Mouse (Mus musculus) v-Abl transformed pro-B cells (cell line): Measurements from ENCODE around the gene Pgbd5.

Experiments
- in situ Hi-C, 2 experiments: fragments of 400-800 bp; cut with MboI; formaldehyde crosslinking; loops; one replicate each; pipeline ENCODE4 v1.15.1; 2025; ENCODE audit not compliant: unreplicated experiment in 2 of 2

Gene Pgbd5

DNA sequence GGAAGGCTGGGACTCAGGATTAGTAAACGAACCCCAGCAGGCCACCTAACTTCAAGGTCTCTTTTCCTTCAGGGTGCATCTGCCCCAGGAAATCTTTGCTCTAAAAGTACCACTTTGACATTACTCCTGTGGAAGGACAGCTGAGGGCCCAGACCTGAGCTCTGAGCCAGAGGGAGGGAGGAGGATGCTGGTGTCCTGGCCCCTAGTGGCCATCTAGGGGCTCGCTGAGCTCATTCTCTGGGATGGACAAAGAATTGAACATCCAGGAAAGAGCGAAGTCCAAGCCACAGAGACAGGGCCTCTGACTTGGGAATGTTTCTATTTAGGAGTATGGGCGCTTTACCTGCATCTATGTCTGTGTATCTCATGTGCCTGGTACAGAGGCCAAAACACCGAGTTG, 87.8 kb downstream of the Pgbd5 start:
- in situ Hi-C loops: loop anchor here (5.0 to 10.0 kb wide), 2 partner anchors 299 to 527 kb away; no protein-coding TSS in a partner anchor

DNA sequence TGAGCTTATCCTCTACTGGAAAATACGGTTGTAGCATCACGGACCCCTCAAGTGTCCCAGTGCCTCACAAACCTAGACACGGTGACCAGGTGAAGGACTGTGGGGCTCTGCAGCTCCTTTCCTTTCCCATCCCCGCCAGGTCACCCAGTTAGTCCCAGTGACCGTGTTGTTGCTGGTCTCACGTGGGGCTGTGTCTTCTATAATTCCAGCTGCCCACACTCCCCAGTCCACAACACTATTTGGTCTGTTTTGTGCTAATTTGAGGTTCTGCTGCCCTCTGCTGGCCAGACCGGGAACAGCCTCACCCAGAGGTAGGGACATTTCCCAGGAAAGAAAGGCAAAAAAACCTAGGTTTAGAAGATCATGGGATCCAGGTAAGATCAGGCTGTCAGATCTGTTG, 89.8 kb downstream of the Pgbd5 start:
- in situ Hi-C loops: loop anchor here (5.0 to 10.0 kb wide), 4 partner anchors 57 to 525 kb away; partner anchors contain the start of gene Galnt2 (in 2 of the 2)

- in situ Hi-C loops: loop anchor here (5.0 kb wide), 2 partner anchors 56 to 116 kb away; partner anchors contain the start of gene Galnt2 (in 2 of the 2)
Observed at GRCm38 (mm10) chr8:124348087-124348486, 91.4 kb downstream of the Pgbd5 start.

DNA sequence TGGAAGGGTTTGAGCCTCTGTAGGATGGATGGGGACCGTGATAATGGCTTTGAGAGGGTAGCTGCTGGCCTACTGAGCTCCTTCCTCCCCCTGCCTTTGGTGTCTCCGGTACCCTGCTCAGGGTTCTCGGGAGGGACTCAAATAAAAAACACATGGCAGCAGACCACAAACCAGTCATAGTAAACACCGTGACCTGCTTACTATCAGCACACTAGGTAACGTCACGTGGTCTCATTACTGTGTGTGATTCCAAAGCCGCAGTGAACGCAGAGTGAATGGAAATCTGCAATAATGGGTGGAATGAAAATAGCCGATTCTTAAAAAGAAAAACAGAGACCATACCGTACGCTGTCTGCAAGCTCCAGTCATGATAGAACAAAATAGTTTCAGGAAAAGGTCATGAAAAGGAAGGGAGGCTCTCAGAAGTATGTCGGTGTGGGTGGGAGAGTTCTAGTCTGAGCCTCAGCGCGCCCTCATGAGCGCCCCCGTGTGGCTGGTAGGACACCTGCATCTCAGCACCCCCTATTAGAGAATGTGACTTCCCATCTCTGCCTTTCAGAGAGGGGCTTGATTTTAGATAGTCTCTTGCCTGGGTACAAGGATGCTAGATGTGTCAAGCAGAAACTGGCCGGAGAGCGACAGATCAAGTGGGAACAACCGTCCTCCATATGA, 92.5 kb downstream of the Pgbd5 start:
- in situ Hi-C loops: loop anchor here (5.0 kb wide), 2 partner anchors 55 to 115 kb away; partner anchors contain the start of gene Galnt2 (in 2 of the 2)

DNA sequence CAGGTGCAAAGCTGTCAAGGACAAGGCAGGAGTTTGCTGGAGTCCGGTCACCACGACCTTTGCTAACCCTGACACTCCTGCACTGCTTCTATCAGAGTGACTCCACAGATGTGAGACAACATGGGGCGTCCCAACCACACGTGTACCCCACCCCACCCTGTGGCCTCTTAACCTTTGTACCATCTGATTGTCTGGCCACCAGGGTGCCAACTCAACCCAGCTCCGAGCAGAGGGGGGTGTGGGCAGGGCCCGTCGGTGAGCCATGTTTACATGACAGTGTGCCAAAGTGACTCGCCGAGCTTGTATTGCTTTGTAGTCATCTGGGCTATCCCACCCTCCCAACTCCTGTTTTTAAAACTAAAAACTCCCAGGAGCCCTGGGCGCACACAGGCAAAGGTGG, 94.4 kb downstream of the Pgbd5 start:
- in situ Hi-C loops: loop anchor here (5.0 kb wide), 2 partner anchors 53 to 113 kb away; partner anchors contain the start of gene Galnt2 (in 2 of the 2)

DNA sequence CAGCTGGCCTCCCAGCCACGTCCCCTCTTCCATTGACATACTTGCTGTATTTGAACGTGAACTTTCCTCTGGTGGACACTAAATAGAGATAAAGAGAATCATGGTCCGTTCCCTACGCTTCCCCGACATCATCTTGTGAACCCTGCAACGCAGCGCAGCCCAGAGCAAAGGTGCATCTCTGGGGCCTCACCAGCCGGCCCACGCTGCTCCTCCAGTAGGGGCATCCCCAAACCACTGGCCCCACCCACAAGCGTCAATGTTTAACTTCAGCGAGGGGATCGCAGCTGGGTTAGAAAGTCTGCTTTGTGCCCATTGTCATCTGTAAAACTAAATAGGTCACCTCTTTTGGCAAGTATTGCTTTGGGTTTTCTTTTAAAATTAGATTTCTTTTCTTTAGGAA, 95.5 kb downstream of the Pgbd5 start:
- in situ Hi-C loops: no loop called here

DNA sequence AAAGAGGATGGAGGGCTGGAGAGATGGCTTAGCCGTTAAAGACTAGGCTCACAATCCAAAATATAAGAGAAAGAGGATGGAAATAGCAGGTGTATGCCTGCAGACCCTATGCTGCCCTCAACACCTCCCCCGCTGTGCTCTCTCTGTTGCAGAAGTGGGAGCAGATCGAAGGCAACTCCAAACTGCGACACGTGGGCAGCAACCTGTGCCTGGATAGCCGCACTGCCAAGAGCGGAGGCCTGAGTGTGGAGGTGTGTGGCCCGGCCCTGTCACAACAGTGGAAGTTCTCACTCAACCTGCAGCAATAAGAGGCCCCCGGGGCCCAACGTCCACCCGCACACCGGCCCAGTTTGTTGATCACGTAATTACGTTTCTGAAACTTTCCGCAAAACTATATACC, 96.3 kb downstream of the Pgbd5 start:
- in situ Hi-C loops: no loop called here

GRCm38 (mm10) chr8:124340360-124341068, 98.9 kb downstream of the Pgbd5 start:
- in situ Hi-C loops: no loop called here

DNA sequence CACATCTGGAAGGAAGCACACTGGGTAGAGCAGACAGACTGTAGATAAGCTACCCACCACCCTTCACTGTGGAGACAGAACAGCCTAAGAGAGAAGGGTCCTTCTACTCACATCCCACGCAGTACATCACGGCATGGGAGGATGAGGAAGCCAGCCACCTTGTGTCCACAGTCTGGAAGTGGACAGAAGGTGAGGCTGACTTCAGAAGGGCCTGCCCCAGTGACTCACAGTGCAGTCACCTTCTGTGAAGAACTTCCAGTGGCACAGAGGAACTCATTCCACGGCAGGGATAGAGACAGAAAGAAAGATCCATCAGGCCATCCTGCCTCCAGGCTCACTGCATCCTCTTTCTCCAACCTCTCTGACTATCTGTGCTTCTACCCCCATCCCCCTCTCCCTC, 99.7 kb downstream of the Pgbd5 start:
- in situ Hi-C loops: no loop called here

DNA sequence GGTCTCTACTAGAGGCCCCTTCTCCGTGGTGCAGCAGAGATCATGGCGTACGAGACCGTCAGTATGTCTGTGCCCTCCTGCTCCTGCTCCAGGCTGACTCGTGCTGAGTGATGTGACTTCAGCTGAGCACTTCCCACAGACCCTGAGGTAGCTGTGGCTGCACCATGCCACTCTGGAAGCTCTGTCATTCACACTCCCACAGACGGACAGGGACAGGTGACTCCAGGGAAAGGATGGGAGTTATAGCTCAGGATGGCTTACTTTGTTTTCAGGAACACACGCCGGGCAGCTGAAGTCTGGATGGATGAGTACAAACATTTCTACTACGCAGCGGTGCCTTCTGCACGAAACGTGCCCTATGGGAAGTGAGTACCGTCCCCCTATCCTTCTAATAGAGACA, 103.2 kb downstream of the Pgbd5 start:
- in situ Hi-C loops: no loop called here

DNA sequence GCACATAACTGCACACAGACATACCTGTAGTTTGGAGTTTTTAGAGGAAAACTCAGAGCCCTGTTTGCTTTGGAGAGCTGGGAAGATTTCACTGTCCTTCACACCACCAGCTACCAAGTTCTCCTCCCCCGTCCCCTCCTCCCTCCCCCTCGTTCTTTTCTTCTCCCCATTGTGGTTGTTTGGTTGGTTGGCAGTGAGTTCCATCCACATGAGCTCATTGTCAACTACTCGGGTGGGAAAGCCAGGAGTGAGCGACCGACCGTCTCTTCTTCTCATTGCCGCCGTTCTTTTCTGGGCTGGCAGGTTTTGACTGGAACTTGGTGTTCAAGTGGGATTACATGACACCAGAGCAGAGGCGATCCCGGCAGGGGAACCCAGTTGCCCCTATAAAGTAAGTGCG, 107.8 kb downstream of the Pgbd5 start:
- in situ Hi-C loops: no loop called here

- in situ Hi-C loops: no loop called here
Observed at GRCm38 (mm10) chr8:124331094-124331493, 108.4 kb downstream of the Pgbd5 start.

DNA sequence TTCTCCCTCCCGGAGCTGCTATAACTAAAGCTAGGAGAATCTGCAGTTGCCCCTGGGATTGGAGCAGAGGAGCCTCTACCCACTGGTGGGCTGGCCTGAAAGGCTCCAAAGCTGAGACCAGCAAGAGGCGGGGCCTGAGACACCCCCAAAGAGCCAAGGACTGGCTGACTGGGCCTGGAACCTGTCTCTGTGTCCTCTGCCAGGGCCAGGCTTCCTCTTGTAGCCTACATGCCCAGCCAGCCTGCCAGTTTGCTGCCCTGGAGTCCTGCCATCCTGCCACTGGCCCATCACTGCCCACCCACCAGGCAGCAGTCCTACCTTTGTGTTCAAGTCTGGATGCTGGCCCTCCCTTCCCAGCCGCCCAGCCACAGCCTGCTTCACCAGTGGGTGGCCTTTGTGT, 109.0 kb downstream of the Pgbd5 start:
- in situ Hi-C loops: no loop called here

DNA sequence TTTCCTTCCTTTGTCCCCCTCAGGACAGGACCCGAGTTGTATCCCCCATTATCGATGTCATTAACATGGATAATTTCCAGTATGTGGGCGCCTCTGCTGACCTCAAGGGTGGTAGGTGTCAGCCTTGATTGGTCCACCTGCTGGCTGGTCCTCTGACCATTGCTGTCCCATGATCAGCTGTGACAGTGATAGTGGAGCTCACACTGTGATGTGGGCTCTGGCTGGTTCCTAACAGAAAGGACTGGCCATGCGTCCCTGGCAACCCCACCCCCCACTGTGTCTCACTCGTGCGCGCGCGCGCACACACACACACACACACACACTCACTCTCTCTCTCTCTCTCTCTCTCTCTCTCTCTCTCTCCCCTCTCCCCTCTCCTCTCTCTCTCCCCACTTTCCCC, 109.8 kb downstream of the Pgbd5 start:
- in situ Hi-C loops: no loop called here

DNA sequence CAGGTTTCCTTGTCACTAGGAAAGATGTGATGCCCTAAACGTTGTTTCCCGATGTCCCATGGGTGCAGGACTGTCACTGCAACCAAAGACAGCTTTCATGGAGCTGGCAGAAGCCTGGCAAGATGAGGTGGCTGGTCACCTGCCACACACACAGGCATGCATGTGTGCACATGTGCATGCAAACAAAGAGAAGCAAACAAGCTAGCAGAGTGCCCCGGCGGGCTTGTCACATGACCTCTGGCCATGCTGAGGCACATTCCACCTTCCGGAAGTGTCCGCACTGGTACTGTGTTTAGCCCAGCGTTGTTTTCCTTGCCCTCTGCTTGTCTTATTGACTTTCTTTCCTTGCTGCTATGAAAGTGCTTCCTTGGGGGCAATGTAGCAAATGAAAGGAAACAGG, 111.2 kb downstream of the Pgbd5 start:
- in situ Hi-C loops: no loop called here

DNA sequence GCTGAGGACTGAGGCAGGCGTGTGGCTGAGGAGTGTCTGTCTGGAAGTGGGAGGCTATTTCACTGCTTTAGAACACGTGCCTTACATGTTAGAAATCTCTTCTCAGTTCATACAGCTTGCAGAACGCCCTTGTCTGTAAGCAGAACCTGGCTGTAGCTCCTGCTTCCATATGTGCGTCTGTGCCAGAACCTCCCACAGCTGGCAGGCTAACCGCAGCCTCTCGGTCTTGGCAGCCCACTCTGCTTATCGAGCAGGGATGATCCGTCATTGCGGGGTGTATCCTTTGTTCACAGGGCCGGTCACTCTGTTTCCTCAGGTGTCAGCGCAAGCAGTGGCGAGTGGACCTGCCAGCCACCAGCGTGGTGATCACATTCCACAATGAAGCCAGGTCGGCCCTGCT, 116.1 kb downstream of the Pgbd5 start:
- in situ Hi-C loops: no loop called here

DNA sequence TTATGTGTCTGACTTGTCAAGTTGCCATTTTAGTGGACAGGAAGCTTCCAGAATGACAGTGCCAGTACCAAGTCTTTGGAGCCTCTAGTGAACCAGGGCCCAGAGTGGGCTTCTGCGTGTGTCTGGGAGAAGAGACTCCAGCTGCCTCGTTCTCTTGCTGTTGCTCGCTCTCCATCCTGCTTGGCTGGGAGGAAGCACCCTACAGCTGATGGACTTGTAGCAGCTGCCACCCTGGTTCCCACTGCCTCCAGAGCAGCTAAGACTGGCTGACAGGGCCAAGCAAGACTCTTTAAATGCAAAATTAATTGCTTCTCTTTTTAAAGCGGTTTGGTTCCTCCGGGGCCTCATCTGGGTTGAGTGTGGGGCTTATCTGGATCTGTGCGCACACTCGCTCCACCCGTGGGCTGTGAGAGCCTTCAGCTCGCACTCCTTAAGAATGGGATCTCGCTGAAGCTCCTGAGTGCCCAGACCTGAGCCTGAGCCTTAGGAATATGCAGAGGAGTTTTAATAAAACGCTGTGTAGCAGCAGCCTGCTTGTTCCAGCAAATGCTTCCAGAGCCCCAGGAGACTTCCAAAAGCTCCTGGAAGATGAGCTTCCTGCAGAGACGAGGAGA, 118.1 kb downstream of the Pgbd5 start:
- in situ Hi-C loops: no loop called here

GRCm38 (mm10) chr8:124319316-124319652, 120.2 kb downstream of the Pgbd5 start:
- in situ Hi-C loops: no loop called here
